Mouse (Mus musculus) myocyte (in vitro differentiated cells): Measurements from ENCODE around the gene Creld1.

ENCODE experiments used
- MAX ChIP-seq: IDR thresholded peaks from one replicate; pipeline ENCODE4 v1.6.1; 2011; ENCODE audit warnings: low read depth, mild to moderate bottlenecking, control low read depth
- MYOD1 ChIP-seq, 3 experiments: IDR thresholded peaks; one replicate each; pipeline ENCODE4 v1.6.1; 2011; ENCODE audit warnings: control low read depth in 2 of 3, low read depth in 2 of 3, mild to moderate bottlenecking in 2 of 3, moderate library complexity in 1 of 3; ENCODE audit not compliant: insufficient read length in 2 of 3, control insufficient read depth in 1 of 3
- POLR2A ChIP-seq: IDR thresholded peaks from one replicate; pipeline ENCODE4 v1.6.1; 2011; ENCODE audit warnings: low read depth, mild to moderate bottlenecking, control low read depth, moderate library complexity; ENCODE audit not compliant: insufficient read length
- POLR2AphosphoS2 ChIP-seq: IDR thresholded peaks from one replicate; pipeline ENCODE4 v1.6.1; 2011; ENCODE audit warnings: low read depth, control low read depth; ENCODE audit not compliant: insufficient read length
- TCF12 ChIP-seq: IDR thresholded peaks from one replicate; pipeline ENCODE4 v1.6.1; 2011; ENCODE audit warnings: mild to moderate bottlenecking, control low read depth; ENCODE audit not compliant: poor library complexity, insufficient read depth, severe bottlenecking
- USF1 ChIP-seq: IDR thresholded peaks from one replicate; pipeline ENCODE4 v1.6.1; 2011; ENCODE audit warnings: low read depth, mild to moderate bottlenecking, control low read depth, moderate library complexity

DNA sequence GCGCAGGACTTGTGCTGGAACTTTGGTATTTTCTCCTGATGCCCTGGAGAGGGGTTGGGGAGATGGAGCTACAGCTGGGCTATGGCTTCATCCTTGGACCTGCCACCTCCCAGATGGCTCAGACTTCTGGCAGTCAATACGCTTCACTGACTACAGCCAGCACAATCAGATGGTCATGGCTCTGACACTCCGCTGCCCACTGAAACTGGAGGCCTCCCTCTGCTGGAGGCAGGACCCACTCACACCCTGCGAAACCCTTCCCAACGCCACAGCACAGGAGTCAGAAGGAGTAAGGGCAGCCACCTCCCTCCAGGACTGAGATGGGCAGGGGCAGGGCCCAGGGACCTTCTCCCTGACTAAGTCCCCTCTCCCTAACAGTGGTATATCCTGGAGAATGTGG, 17.5 kb upstream of the Creld1 start:
- no peak for TF ChIP-seq POLR2A
- TF ChIP-seq USF1 = no peak
- no peak for TF ChIP-seq POLR2AphosphoS2
- TF ChIP-seq MYOD1 (IDR thresholded peaks at IDR 0.05; ENCODE audit: control insufficient read depth in 1 of 3, insufficient read length in 2 of 3, low read depth in 2 of 3) = no peak
- no peak for TF ChIP-seq TCF12
- TF ChIP-seq MAX = no peak
